Mouse (Mus musculus) cerebellum, adult 9-10 months (tissue): ENCODE results near the gene B4galt5.

Experiments
- DNase-seq: peaks from one replicate; pipeline ENCODE4 v3.0.0; 2022

The B4galt5 gene

GRCm38 (mm10) chr2:167250003-167250735 is 98.8 kb downstream of the B4galt5 start:
- DNase-seq, result no peak

GRCm38 (mm10) chr2:167249591-167249990 is 99.4 kb downstream of the B4galt5 start:
- DNase-seq, result no peak
